Mouse (Mus musculus) small intestine, adult 2 months (tissue): ENCODE results near the gene Inka2. TPM values are rescaled to one million over a fixed set of nuclear protein-coding genes. Genes with fewer than 3 reads are reported as not detected.

Experiments used
- H3K27ac ChIP-seq: fragments of 200-500 bp; 2 replicates; pipeline ENCODE4 v1.5.1; 2012; ENCODE audit warnings: low read depth, low read length, control low read depth, inconsistent platforms; ENCODE audit not compliant: insufficient read depth
- H3K27me3 ChIP-seq: fragments of 200-500 bp; 2 replicates; pipeline ENCODE4 v1.6.1; 2012; ENCODE audit warnings: mild to moderate bottlenecking, moderate library complexity, low read length, inconsistent platforms; ENCODE audit not compliant: control insufficient read depth, insufficient read depth
- H3K36me3 ChIP-seq: fragments of 200-500 bp; 2 replicates; pipeline ENCODE4 v1.6.1; 2012; ENCODE audit warnings: mild to moderate bottlenecking, low read length, control low read depth, inconsistent platforms; ENCODE audit not compliant: control insufficient read depth, insufficient read depth
- H3K4me1 ChIP-seq: fragments of 200-500 bp; 2 replicates; pipeline ENCODE4 v1.6.1; 2012; ENCODE audit warnings: low read length, inconsistent platforms, mixed read lengths; ENCODE audit not compliant: control insufficient read depth, insufficient read depth, insufficient read length
- H3K4me3 ChIP-seq: fragments of 200-500 bp; 2 replicates; pipeline ENCODE4 v1.5.1; 2012; ENCODE audit warnings: low read depth, mild to moderate bottlenecking, control low read depth, inconsistent platforms, low read length, moderate library complexity
- CTCF ChIP-seq: fragments of 200-500 bp; IDR thresholded peaks from 2 replicates; pipeline ENCODE4 v1.5.1; 2012; ENCODE audit warnings: low read depth, mild to moderate bottlenecking, control low read depth, inconsistent platforms, low read length, moderate library complexity, mixed read lengths; ENCODE audit not compliant: insufficient replicate concordance, insufficient read length; ENCODE audit errors: extremely low read depth
- POLR2A ChIP-seq: fragments of 200-500 bp; IDR thresholded peaks from 2 replicates; pipeline ENCODE4 v1.6.1; 2012; ENCODE audit warnings: low read depth, mild to moderate bottlenecking, control low read depth, inconsistent platforms, low read length, moderate library complexity
- WGBS: fragments of 180-500 bp; shearing (Covaris S2); methylation state at CpG from one replicate; pipeline ENCODE4 v1.1.7; 2018; 5-methylcytosine and 5-hydroxymethylcytosine counted together
- polyA plus RNA-seq: library from polyadenylated mRNA; depleted of rRNA; stranded (reverse); fragments of >200 nt; gene quantifications from 2 replicates; pipeline ENCODE4 v1.2.3, GENCODE M21; 2012

Gene Inka2
- polyA plus RNA-seq, 1 experiment = 0.80 TPM

- no peaks in the 10 kb centered on the region for H3K27me3 ChIP-seq
- no peak overlapping the region for H3K4me3 ChIP-seq
- H3K27ac ChIP-seq = no peak overlapping the region
- no peak for TF ChIP-seq CTCF
- TF ChIP-seq POLR2A = no peak
- H3K4me1 ChIP-seq = no peaks in the 10 kb centered on the region
- WGBS = 77% methylated on average over 11 of the region's 11 CpGs
- no peaks in the 10 kb centered on the region for H3K36me3 ChIP-seq
These were observed 13.6 kb downstream of the Inka2 start for GRCm38 (mm10) chr3:105717856-105718555.

GRCm38 (mm10) chr3:105718746-105719145, 14.3 kb downstream of the Inka2 start:
- no peak overlapping the region for H3K27ac ChIP-seq
- TF ChIP-seq CTCF (no peak), POLR2A (no peak)
- no peaks in the 10 kb centered on the region for H3K4me1 ChIP-seq
- no peak overlapping the region for H3K4me3 ChIP-seq
- 57% methylated on average over 4 of the region's 4 CpGs for WGBS
- H3K27me3 ChIP-seq = no peaks in the 10 kb centered on the region
- H3K36me3 ChIP-seq = no peaks in the 10 kb centered on the region

- 52% methylated on average over 4 of the region's 4 CpGs for WGBS
- Histone ChIP-seq H3K27ac (no peak overlapping the region), H3K36me3 (no peaks in the 10 kb centered on the region; the same call in 1 of the 2 replicates), H3K27me3 (no peaks in the 10 kb centered on the region), H3K4me1 (no peaks in the 10 kb centered on the region), H3K4me3 (no peak overlapping the region)
- TF ChIP-seq POLR2A = no peak
- TF ChIP-seq CTCF = no peak
These were observed 15.6 kb downstream of the Inka2 start for GRCm38 (mm10) chr3:105719979-105720378.

GRCm38 (mm10) chr3:105720514-105720913, 16.1 kb downstream of the Inka2 start:
- TF ChIP-seq CTCF = no peak
- TF ChIP-seq POLR2A = no peak
- Histone ChIP-seq H3K27me3 (no peaks in the 10 kb centered on the region), H3K4me1 (no peaks in the 10 kb centered on the region), H3K4me3 (no peak overlapping the region), H3K27ac (no peak overlapping the region), H3K36me3 (no peaks in the 10 kb centered on the region; the same call in 1 of the 2 replicates)
- 67% methylated on average over 4 of the region's 4 CpGs for WGBS

GRCm38 (mm10) chr3:105721681-105722201, 17.3 kb downstream of the Inka2 start:
- H3K4me1 ChIP-seq = no peaks in the 10 kb centered on the region
- no peak overlapping the region for H3K27ac ChIP-seq
- H3K27me3 ChIP-seq = no peaks in the 10 kb centered on the region
- TF ChIP-seq CTCF (no peak), POLR2A (no peak)
- 76% methylated on average over 2 of the region's 2 CpGs for WGBS
- H3K36me3 ChIP-seq = no peaks in the 10 kb centered on the region; the same call in 1 of the 2 replicates
- no peak overlapping the region for H3K4me3 ChIP-seq

GRCm38 (mm10) chr3:105722510-105722909, 18.1 kb downstream of the Inka2 start:
- no peaks in the 10 kb centered on the region for H3K4me1 ChIP-seq
- H3K27ac ChIP-seq = no peak overlapping the region
- peaks cover under 1% of the 10 kb centered on the region for H3K36me3 ChIP-seq
- 91% methylated on average over 3 of the region's 3 CpGs for WGBS
- no peaks in the 10 kb centered on the region for H3K27me3 ChIP-seq
- TF ChIP-seq CTCF (no peak), POLR2A (no peak)
- H3K4me3 ChIP-seq = no peak overlapping the region

- Histone ChIP-seq H3K27ac (no peak overlapping the region), H3K27me3 (no peaks in the 10 kb centered on the region), H3K36me3 (peaks cover 7% of the 10 kb centered on the region), H3K4me3 (no peak overlapping the region), H3K4me1 (no peaks in the 10 kb centered on the region)
- WGBS = 2% methylated on average over 1 of the region's 1 CpGs
- TF ChIP-seq CTCF = peak; percentile 23; the same call in 1 of the 2 replicates
- TF ChIP-seq POLR2A = no peak
These were observed 21.6 kb downstream of the Inka2 start for GRCm38 (mm10) chr3:105726037-105726436.

- peaks cover 34% of the 10 kb centered on the region for H3K36me3 ChIP-seq
- 89% methylated on average over 4 of the region's 4 CpGs for WGBS
- H3K4me1 ChIP-seq = no peaks in the 10 kb centered on the region
- no peak overlapping the region for H3K4me3 ChIP-seq
- H3K27me3 ChIP-seq = no peaks in the 10 kb centered on the region
- no peak for TF ChIP-seq CTCF
- no peak for TF ChIP-seq POLR2A
- no peak overlapping the region for H3K27ac ChIP-seq
These were observed 28.0 kb downstream of the Inka2 start for GRCm38 (mm10) chr3:105732360-105732759.
